Mouse (Mus musculus) gastrocnemius, postnatal 4 days (tissue): ENCODE results near the gene Npvf. TPM values are rescaled to one million over a fixed set of nuclear protein-coding genes. Genes with fewer than 3 reads are reported as not detected.
A peak's percentile ranks its signal among the peaks of the same experiment; 100 is the strongest.

Experiments
- DNase-seq, 2 experiments: peaks; one replicate each; pipeline ENCODE4 v3.0.0; 2021 to 2022; ENCODE audit warnings: low spot score in 2 of 2, mixed read lengths in 2 of 2
- long read RNA-seq, 2 experiments: library from polyadenylated mRNA; stranded (forward); transcript quantifications; one replicate each; pipeline ENCODE4 v2.0.0; 2021
- total RNA-seq, 2 experiments: library from RNA; stranded (reverse); gene quantifications; 2 replicates each; pipeline ENCODE4 v1.2.3; 2021

Npvf gene
- not detected for total RNA-seq
- long read RNA-seq, experiment 1: 0 reads
- long read RNA-seq, experiment 2: 0 reads

DNA sequence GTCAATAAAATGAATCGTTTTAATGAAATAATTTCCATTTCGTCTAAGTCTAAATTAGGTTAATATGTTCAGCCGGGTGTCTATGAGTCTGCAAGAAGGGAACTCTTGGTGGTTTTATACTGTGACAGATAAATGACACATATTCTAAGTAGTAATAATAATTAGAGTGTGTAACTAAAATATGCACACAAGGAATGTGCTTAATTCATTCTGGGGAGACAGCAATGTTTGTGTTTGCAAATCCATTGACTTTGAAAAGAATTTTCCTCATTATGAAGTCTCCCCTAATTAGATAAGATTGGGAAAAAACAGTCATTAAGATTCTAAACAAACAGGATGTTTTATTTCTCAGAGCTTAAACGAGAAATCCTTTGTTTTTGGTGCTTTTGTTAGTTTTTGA is at the start of gene Npvf:
Gene Npvf (minus strand): TSS at position 84 of the 400 bp plus-strand sequence.
- no peak for DNase-seq

DNA sequence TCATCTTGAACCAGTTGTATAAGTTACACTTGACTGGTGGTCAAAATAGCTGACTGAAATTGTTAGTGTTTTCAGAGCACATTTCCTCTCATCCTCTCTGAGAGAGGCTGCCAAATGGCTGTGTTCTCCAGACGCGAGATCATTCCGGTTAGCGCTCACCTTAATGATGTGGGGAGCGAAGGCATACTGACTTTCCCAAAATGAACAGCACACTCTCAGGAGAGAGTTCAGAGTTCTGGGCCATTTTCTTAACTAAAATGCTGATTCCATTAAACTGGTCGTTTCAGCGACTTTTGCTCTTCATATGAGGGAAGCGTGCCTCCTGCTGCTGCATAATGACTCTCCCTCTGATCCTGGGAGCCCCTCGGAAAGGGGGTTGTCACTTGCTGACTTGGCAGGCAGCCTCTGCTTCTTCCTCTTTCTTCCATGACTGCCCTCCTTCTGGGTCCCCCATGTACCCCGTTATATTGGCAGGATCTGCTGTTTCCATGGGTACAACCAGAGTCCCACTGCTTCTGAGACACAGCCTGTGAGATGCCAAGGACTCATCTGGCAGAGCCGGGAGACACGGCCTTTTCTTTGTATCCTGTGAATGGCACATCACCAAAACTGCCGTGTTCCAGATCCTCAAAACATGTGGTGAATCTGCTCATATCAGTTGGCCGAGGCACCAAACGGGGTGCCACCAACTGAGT is 35.0 kb upstream of the Npvf start:
- no peak for DNase-seq

GRCm38 (mm10) chr6:50684646-50685415 is 30.6 kb upstream of the Npvf start:
- no peak for DNase-seq

- DNase-seq: no peak
These were observed 27.3 kb upstream of the Npvf start for GRCm38 (mm10) chr6:50681491-50681890.

- DNase-seq: no peak
These were observed 26.3 kb upstream of the Npvf start for GRCm38 (mm10) chr6:50680224-50681215.

GRCm38 (mm10) chr6:50679486-50679828 is 25.2 kb upstream of the Npvf start:
- no peak for DNase-seq

GRCm38 (mm10) chr6:50678826-50679485 is 24.7 kb upstream of the Npvf start:
- peak; percentile 62 to 73 for DNase-seq

DNA sequence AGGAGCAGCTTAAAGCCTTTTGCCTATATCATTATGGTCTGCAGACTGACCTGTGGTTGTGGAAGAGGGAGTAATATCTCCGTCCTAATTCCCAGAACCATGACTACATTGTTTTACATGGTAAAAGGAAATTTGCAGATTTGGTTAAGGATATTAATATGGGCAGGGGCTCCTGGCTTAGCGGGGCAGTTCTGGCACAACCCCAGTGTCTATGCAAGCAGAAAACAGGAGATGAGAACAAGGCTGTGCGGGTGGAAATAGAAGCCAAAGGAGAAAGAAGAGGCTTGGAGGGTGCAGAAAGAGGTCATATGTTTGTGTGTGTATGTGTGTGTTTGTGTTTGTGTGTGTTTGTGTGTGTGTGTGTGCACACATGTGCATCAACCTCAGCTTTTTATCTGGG is 17.0 kb upstream of the Npvf start:
- DNase-seq: no peak

GRCm38 (mm10) chr6:50666937-50667336 is 12.7 kb upstream of the Npvf start:
- DNase-seq: no peak

DNA sequence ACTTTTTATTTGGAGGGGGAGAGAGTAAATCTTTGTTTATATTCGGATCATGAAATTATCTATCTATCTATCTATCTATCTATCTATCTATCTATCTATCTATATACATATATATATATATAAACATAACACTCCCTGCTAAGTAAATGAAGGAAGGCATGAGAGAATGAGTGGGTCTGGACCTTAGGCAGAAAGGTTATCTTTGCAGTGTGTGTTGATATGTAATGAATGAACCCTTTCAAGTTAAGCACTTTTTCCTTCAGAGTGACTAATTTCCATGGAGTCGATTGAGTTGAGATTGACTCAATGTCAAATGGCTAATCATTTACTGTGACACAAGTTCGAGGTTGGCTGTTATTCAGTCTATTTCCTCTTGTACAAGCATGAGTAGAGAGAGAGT is 10.8 kb upstream of the Npvf start:
- DNase-seq: no peak

DNA sequence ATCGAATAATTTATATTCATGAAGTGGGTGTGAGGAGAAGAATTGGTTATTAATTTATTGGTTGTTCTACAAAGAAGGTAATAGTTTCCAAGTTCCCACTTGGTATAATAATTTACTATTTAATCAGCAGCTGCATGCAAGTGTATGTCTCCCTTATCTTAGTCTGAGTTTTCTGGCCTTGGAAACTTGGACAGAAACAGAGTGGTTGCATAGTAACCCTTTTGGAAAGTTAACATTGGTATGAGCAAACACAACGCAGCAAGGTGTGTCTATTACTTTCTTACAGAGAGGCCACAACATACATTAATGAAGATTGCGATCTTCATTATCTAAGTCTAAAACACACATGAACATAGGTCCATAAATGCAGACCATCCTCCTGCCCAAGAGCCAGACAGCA is 10.0 kb upstream of the Npvf start:
- no peak for DNase-seq

- DNase-seq: peak in 1 of 2 experiments; percentile 50
These were observed 8.8 kb upstream of the Npvf start for GRCm38 (mm10) chr6:50662925-50663583.

- DNase-seq: peak in 1 of 2 experiments; percentile 45
These were observed 7.5 kb upstream of the Npvf start for GRCm38 (mm10) chr6:50661729-50662128.

- no peak for DNase-seq
These were observed 4.2 kb upstream of the Npvf start for GRCm38 (mm10) chr6:50658466-50658865.

- no peak for DNase-seq
These were observed 3.8 kb upstream of the Npvf start for GRCm38 (mm10) chr6:50658018-50658417.

DNA sequence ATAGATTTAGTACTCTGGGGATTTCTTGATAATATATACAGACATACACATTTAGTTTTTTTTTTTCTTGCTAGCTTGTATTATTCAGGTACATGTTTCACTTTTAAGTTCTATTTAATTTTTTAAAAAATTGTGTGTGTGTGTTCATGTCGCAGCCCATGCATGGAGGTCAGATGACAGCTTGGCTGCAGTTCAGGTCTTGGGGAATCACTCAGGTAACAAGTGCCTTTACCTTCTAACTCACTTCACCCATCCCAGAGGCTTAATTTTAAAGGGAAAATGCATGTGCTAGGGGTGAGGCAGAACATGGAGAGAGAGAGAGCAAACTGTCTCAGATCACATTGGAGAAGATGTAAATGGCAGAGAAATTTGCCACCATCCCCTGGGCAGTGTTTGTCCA is 2.2 kb upstream of the Npvf start:
- DNase-seq: no peak

GRCm38 (mm10) chr6:50655925-50656324 is 1.7 kb upstream of the Npvf start:
- no peak for DNase-seq

DNA sequence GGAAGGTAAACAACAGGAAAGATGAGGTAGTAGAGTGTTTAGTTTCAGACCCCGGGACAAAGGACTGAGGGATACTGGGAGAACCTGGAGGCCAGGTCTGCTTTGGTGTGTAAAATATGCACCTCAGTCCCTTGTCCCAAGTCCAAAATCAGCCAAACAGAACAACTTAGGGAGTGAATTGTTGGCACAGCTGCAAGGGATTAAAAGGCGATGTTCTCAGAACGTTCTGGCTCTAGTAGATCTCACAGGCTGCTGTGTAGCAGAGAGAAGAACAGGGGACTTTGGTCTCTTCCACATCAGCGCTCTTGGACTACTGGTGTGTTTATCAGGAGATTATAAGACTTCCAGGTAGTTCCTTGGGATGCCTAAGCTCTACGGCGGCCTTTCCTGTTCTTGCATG is 6.6 kb downstream of the Npvf start:
- DNase-seq: no peak

DNA sequence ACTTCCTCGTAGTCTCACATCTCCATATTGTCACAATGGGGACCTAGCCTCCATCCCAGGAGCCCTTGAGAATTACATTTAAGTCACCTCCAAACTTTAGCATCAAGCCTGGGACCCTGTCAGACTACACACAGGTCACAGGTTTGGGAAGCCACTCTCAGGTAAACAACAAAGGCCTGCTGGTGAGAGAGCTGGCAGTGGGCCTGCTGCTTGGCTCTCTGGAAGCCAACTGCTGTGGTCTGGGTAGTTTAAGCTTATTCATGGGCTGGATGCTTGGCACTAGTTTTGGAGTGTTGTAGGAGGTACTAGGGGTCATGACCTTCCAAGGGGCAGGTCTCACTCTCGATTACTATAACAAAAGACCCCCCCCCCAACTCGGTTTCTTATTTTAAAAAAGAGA is 7.6 kb downstream of the Npvf start:
- no peak for DNase-seq

GRCm38 (mm10) chr6:50644701-50645100 is 9.5 kb downstream of the Npvf start:
- DNase-seq: no peak
